Mouse (Mus musculus) midbrain, embryonic 11.5 days (tissue): ENCODE measurements at regions not wholly inside any gene's neighbourhood (a gene's known extent, or its start where the extent isn't known, plus 50 kb on each side); places are given as distances from the start of the nearest gene placed in this dataset.

Source experiments
- ATAC-seq: fragments of 200-750 bp; cut with Nextera tagmentation; 2 replicates; pipeline ENCODE4 v1.8.0; 2017; ENCODE audit warnings: moderate TSS enrichment, moderate library complexity; ENCODE audit not compliant: low FRiP score
- DNase-seq: peaks from one replicate; pipeline ENCODE4 v3.0.0; 2015; ENCODE audit warnings: low spot score; ENCODE audit errors: missing footprints
- H3K27ac ChIP-seq: fragments of 300-500 bp; sonication (generic); 2 replicates; pipeline ENCODE4 v1.5.1; 2014; ENCODE audit warnings: low read depth, low read length
- H3K27me3 ChIP-seq: fragments of 300-500 bp; sonication (generic); 2 replicates; pipeline ENCODE4 v1.6.1; 2014; ENCODE audit warnings: mild to moderate bottlenecking, low read length, moderate library complexity, mixed read lengths; ENCODE audit not compliant: control insufficient read depth, insufficient read depth
- H3K36me3 ChIP-seq: fragments of 300-500 bp; sonication (generic); 2 replicates; pipeline ENCODE4 v1.6.1; 2014; ENCODE audit warnings: mild to moderate bottlenecking, low read length, moderate library complexity, mixed read lengths; ENCODE audit not compliant: control insufficient read depth, insufficient read depth
- H3K4me1 ChIP-seq: fragments of 300-500 bp; sonication (generic); 2 replicates; pipeline ENCODE4 v1.6.1; 2014; ENCODE audit warnings: low read length; ENCODE audit not compliant: control insufficient read depth, insufficient read depth
- H3K4me2 ChIP-seq: fragments of 300-500 bp; sonication (generic); 2 replicates; pipeline ENCODE4 v1.6.1; 2014; ENCODE audit warnings: mild to moderate bottlenecking, moderate library complexity
- H3K4me3 ChIP-seq: fragments of 300-500 bp; sonication (generic); 2 replicates; pipeline ENCODE4 v1.5.1; 2014; ENCODE audit warnings: low read depth, low read length
- H3K9ac ChIP-seq: fragments of 300-500 bp; sonication (generic); 2 replicates; pipeline ENCODE4 v1.6.1; 2014; ENCODE audit warnings: low read length
- H3K9me3 ChIP-seq: fragments of 300-500 bp; sonication (generic); 2 replicates; pipeline ENCODE4 v1.6.1; 2016; ENCODE audit warnings: low read length; ENCODE audit not compliant: control insufficient read depth
- WGBS: fragments of 180-500 bp; shearing (Covaris S2); extraction: QIAGEN DNeasy Blood & Tissue Kit; methylation state at CpG from one replicate; pipeline ENCODE4 v1.1.7; 2014; 5-methylcytosine and 5-hydroxymethylcytosine counted together

- no peak overlapping the region for H3K27ac ChIP-seq
These were observed 288.0 kb downstream of the Sox11 start for GRCm38 (mm10) chr12:27054411-27054810.

GRCm38 (mm10) chr12:27037922-27038321 is 304.5 kb downstream of the Sox11 start:
- ATAC-seq = no peak
- H3K27me3 ChIP-seq = no peaks in the 10 kb centered on the region
- no peaks in the 10 kb centered on the region for H3K9me3 ChIP-seq
- 81% methylated on average over 2 of the region's 2 CpGs for WGBS
- H3K4me3 ChIP-seq = no peak overlapping the region
- no peak overlapping the region for H3K9ac ChIP-seq
- H3K4me2 ChIP-seq = no peak overlapping the region
- no peak overlapping the region for H3K27ac ChIP-seq
- H3K36me3 ChIP-seq = no peaks in the 10 kb centered on the region
- no peaks in the 10 kb centered on the region for H3K4me1 ChIP-seq
- DNase-seq = no peak

More at GRCm38 (mm10) chr12:27054411-27054810, 288.0 kb downstream of the Sox11 start:
- Histone ChIP-seq H3K4me3 (no peak overlapping the region), H3K4me1 (peaks cover 9% of the 10 kb centered on the region; the same call in 1 of the 2 replicates), H3K9ac (no peak overlapping the region), H3K36me3 (no peaks in the 10 kb centered on the region), H3K27me3 (no peaks in the 10 kb centered on the region), H3K9me3 (no peaks in the 10 kb centered on the region), H3K4me2 (no peak overlapping the region)
- ATAC-seq = no peak
- WGBS = 89% methylated on average over 4 of the region's 4 CpGs
- DNase-seq = no peak

DNA sequence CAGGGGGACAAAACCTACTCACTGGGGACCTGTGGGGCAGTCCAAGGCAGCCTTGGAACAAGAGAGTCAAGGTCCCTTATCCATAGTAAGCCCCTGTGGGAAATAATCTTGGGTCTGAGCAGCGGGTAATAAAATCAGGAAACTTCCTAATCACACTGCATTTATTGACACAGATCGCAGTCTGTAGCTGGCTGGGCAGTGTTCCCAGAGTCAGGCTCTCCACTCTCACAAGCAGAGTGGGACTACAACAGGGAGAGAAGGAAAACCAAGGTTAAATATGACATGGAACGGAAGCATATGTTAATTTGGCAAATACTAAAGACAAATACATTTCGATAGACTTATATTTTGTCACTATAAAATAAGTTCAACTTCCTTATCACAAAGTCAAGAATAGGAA is 322.6 kb downstream of the Sox11 start:
- Histone ChIP-seq H3K4me3 (no peak overlapping the region), H3K27ac (no peak overlapping the region; the same call in 1 of the 2 replicates), H3K9me3 (no peaks in the 10 kb centered on the region), H3K4me1 (peaks cover 4% of the 10 kb centered on the region), H3K9ac (no peak overlapping the region), H3K36me3 (no peaks in the 10 kb centered on the region), H3K4me2 (no peak overlapping the region), H3K27me3 (no peaks in the 10 kb centered on the region)
- DNase-seq = no peak
- 84% methylated on average over 4 of the region's 4 CpGs for WGBS
- ATAC-seq = no peak

- H3K27me3 ChIP-seq = no peaks in the 10 kb centered on the region
- no peak for ATAC-seq
- no peaks in the 10 kb centered on the region for H3K36me3 ChIP-seq
- peaks cover 4% of the 10 kb centered on the region for H3K4me1 ChIP-seq
- 67% methylated on average over 7 of the region's 7 CpGs for WGBS
- H3K27ac ChIP-seq = peak overlapping the region; percentile 2; the same call in 1 of the 2 replicates
- no peak overlapping the region for H3K4me3 ChIP-seq
- no peaks in the 10 kb centered on the region for H3K9me3 ChIP-seq
- H3K4me2 ChIP-seq = no peak overlapping the region
- no peak for DNase-seq
- H3K9ac ChIP-seq = no peak overlapping the region
These were observed 324.0 kb downstream of the Sox11 start for GRCm38 (mm10) chr12:27018366-27018765.

DNA sequence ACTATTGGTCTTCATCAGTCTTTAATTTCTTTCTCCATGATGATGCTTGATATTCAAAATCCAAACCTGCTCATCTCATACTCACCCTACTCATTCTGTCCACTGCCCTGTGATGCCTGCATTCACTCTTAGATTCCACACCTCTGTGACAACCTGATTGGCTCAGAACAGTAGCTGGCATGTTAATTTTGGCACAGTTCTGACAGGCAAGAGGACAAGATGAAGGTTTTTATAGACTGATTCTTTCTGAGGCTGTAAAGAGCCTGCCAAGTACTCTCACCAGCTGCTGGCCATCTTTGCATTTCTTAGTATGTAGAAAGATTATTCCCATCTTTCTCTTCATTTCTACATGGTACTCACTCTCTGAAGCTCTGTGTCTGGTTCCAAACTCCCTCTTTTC is 343.1 kb downstream of the Sox11 start:
- ATAC-seq (no peak), DNase-seq (no peak)
- Histone ChIP-seq H3K36me3 (no peaks in the 10 kb centered on the region), H3K4me1 (no peaks in the 10 kb centered on the region), H3K9me3 (no peaks in the 10 kb centered on the region), H3K4me2 (no peak overlapping the region), H3K27me3 (no peaks in the 10 kb centered on the region), H3K27ac (no peak overlapping the region), H3K4me3 (no peak overlapping the region), H3K9ac (no peak overlapping the region)

GRCm38 (mm10) chr12:26976284-26977065 is 365.9 kb downstream of the Sox11 start:
- 40% methylated on average over 8 of the region's 8 CpGs for WGBS
- DNase-seq (no peak), ATAC-seq (no peak)
- no peak overlapping the region for H3K4me2 ChIP-seq
- H3K9me3 ChIP-seq = no peaks in the 10 kb centered on the region
- no peaks in the 10 kb centered on the region for H3K27me3 ChIP-seq
- H3K4me3 ChIP-seq = no peak overlapping the region
- H3K4me1 ChIP-seq = peaks cover 5% of the 10 kb centered on the region; the same call in 1 of the 2 replicates
- no peaks in the 10 kb centered on the region for H3K36me3 ChIP-seq
- no peak overlapping the region for H3K9ac ChIP-seq
- no peak overlapping the region for H3K27ac ChIP-seq

- Histone ChIP-seq H3K4me3 (no peak overlapping the region), H3K36me3 (no peaks in the 10 kb centered on the region), H3K27ac (no peak overlapping the region), H3K4me1 (peaks cover 5% of the 10 kb centered on the region; the same call in 1 of the 2 replicates), H3K9ac (no peak overlapping the region), H3K27me3 (no peaks in the 10 kb centered on the region), H3K4me2 (no peak overlapping the region), H3K9me3 (no peaks in the 10 kb centered on the region)
- ATAC-seq (no peak), DNase-seq (no peak)
- WGBS = 85% methylated on average over 4 of the region's 4 CpGs
These were observed 369.8 kb downstream of the Sox11 start for GRCm38 (mm10) chr12:26972495-26973113.

DNA sequence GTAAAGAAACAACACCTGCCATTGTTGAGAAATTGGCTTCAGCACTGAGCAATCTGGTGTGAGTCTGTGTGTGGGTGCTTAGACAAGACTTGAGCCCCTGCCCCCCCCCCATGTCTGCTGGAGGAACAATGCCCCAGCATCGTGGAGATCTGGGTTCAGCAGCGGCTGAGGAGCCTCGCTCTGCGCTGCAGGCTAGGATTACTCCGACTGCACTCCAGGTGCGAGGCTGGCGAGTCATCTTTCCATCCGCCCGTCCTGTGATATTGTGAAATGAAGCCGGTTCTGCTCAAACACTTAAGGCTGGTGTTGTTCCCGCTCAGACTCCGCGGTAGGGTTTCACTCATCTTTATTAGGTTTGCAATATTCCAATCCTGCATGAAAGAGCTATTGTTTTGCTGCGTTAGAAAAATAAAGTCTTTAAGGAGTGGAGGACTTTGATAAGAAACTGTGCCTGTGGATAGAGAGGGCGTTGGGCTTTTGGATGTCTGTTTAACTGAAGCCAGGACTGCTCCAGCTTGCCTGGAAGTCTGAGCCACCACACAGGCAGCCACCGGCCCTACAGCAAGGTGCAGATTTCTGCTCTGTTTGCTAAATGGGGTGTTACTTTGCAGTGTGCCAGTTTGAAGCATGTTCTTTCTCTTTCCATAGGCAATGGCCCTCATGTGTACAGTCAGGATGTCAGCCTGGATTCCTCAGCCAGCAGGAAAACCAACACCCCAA is 375.2 kb downstream of the Sox11 start:
- H3K4me1 ChIP-seq = no peaks in the 10 kb centered on the region
- no peaks in the 10 kb centered on the region for H3K27me3 ChIP-seq
- H3K27ac ChIP-seq = no peak overlapping the region
- H3K36me3 ChIP-seq = no peaks in the 10 kb centered on the region
- H3K9ac ChIP-seq = no peak overlapping the region
- no peak for DNase-seq
- WGBS = 65% methylated on average over 16 of the region's 16 CpGs
- H3K9me3 ChIP-seq = no peaks in the 10 kb centered on the region
- no peak overlapping the region for H3K4me2 ChIP-seq
- no peak overlapping the region for H3K4me3 ChIP-seq
- no peak for ATAC-seq

- ATAC-seq (no peak), DNase-seq (no peak)
- Histone ChIP-seq H3K4me3 (no peak overlapping the region), H3K27me3 (no peaks in the 10 kb centered on the region), H3K36me3 (no peaks in the 10 kb centered on the region), H3K27ac (no peak overlapping the region), H3K9ac (no peak overlapping the region), H3K9me3 (no peaks in the 10 kb centered on the region), H3K4me2 (no peak overlapping the region), H3K4me1 (no peaks in the 10 kb centered on the region)
These were observed 378.5 kb downstream of the Sox11 start for GRCm38 (mm10) chr12:26963917-26964316.
